Mouse (Mus musculus) heart, adult 18-20 months (tissue): ENCODE data around the gene Rftn1. TPM values are rescaled to one million over a fixed set of nuclear protein-coding genes. Genes with fewer than 3 reads are reported as not detected.
"Not testable (repeated sequence)": the region's sequence is repeated elsewhere in the genome, so short reads cannot be mapped to it uniquely, and the experiment has no call there.

Experiments used
- DNase-seq, 2 experiments: peaks; one replicate each; pipeline ENCODE4 v3.0.0; 2021 to 2022; ENCODE audit warnings: mixed read lengths in 1 of 2
- long read RNA-seq, 2 experiments: library from polyadenylated mRNA; stranded (forward); transcript quantifications; one replicate each; pipeline ENCODE4 v2.0.0; 2021
- total RNA-seq, 2 experiments: library from RNA; stranded (reverse); gene quantifications; 2 replicates each; pipeline ENCODE4 v1.2.3; 2021

Gene Rftn1
- 10 to 100 TPM; 52.1 to 53.3 TPM for total RNA-seq
- long read RNA-seq, experiment 1, full-length matches to known transcripts = 67 of 77 reads
- long read RNA-seq, experiment 1, partial matches to known transcripts = 4 of 77 reads
- long read RNA-seq, experiment 1, other reads (novel, unspliced or antisense) = 6 of 77 reads
- long read RNA-seq, experiment 2, full-length matches to known transcripts = 28 of 35 reads
- long read RNA-seq, experiment 2, partial matches to known transcripts = 4 of 35 reads
- long read RNA-seq, experiment 2, other reads (novel, unspliced or antisense) = 3 of 35 reads

DNA sequence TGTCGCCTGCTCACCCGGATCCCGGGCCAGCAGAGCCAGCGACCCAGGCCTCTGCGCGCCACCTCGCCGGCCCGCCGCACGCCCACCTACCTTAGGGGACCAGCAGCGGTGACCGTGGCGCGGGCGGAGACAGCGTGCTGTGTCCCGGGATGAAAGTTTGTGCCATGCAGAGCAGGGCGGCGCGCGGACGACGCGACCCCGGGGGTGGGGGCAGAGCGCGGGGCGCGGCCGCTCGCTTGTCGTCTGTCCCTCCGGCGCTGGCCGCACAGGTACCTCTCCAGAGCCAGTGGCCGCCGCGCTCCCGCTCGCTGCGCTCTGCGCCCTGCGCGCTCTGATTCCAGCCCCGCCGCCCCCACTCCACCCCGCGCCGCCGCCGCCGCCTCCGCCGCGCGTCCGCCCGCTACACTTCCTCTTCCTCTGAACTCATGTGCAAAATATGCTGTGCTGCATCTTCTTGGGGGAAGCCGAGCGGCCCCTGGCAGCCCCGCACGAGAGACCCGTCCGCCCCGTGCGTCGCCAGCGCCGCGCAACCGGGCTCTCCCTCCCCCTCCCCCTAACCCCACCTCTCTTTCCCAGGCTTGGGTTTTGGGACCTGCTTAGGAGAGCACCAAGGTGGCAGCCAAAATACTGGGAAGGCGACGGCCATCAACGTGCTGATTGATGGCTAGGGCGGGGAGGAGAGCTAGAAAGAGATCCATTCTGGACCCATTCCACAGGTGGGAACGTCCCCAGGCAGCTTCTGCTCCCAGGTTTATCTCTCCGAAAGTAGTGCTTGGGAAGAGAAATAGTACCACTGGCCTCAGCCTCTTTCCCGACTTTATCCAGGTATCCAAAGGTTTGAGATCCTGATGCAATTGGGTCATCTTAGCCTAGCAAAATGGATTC, at the start of gene Rftn1:
TSS of gene Rftn1 (minus strand) at position 544 of the 885 bp plus-strand sequence.
- peak; percentile 84 to 86 for DNase-seq

DNA sequence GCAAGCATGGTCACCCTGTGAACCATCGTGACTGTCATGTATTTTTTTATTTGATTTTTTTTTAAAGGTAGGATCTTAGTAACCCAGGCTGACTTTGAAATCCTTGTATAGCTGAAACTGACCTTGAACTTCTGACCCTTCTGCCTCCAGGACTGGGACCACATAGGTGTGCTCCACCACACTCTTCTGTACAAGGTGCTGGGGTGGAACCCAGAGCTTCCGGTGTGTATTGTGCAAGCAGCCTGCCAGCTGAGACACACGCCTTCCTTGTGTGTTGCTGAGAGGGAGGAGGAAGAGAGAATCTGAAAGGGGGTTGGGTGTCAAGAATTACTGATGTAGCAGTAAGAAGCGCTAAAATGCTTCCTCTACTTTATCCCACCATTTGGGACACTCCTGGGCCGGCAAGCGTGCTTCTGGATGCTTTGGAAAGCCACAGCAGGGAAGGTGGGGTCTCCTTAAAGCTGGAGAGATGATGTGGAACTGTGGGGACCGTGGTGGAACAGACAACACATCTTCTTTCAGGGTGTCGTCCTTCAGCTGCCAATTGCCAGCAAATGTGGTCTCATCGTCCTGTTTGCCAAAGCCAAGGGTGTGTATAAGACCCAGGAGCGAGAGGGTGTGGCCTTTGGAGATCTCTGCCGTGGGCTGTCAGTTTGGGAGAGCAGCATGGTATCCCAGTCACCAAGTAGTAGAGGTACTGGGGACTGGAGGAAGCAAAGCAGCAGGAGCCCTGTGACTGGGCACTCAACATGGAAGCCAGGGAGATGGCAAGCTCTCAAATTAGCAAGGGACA, 47.5 kb upstream of the Rftn1 start:
- DNase-seq = no peak

DNA sequence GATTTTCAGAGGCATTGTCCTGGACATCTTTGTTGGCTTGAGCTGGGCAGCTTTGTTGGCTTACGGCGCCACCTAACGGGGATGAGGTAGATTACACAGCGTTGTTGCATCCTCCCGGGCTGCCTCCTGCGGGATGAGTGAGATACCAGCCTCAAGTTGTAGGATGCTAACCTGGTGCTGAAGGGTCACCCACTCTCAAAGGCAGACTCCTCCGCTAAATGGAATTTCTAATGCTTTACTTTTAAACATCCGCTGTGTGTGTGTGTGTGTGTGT, 46.9 kb upstream of the Rftn1 start:
- peak; percentile 81 to 91 for DNase-seq

DNA sequence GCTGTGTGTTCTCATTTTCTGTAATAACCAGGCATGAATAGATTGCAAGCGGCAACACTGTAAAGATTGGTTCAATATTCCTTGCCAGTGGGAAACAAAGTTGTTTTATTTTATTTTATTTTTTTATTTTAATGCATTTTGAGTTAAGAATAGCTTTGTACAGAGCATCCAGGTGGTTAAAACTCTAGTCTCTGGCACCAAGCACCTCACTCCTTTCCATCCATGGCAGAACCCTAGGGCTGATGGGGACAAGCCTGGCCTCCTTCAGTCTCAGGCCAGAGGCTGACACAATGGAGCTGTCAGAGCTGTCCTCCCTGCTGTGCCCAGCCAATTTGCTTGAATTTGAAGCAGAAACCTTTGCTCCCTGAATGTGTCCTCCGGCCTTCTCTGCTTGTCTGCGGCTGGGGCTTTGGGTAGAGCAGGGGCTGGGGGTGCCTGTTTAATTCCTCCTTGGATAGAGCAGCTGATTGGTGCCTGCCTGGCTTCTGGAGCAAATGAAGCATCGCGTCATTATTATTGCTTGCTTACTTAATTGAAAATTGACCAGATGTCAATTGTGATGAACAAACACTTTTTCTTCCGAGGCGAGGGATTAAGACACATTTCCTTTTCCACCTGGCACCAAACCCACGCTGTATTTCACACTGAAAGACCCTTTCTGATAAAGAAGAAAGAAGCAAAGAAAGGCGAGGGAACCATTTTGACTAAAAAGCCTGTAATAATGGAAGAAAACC, 46.4 kb upstream of the Rftn1 start:
- peak in 1 of 2 experiments; percentile 20 for DNase-seq

DNA sequence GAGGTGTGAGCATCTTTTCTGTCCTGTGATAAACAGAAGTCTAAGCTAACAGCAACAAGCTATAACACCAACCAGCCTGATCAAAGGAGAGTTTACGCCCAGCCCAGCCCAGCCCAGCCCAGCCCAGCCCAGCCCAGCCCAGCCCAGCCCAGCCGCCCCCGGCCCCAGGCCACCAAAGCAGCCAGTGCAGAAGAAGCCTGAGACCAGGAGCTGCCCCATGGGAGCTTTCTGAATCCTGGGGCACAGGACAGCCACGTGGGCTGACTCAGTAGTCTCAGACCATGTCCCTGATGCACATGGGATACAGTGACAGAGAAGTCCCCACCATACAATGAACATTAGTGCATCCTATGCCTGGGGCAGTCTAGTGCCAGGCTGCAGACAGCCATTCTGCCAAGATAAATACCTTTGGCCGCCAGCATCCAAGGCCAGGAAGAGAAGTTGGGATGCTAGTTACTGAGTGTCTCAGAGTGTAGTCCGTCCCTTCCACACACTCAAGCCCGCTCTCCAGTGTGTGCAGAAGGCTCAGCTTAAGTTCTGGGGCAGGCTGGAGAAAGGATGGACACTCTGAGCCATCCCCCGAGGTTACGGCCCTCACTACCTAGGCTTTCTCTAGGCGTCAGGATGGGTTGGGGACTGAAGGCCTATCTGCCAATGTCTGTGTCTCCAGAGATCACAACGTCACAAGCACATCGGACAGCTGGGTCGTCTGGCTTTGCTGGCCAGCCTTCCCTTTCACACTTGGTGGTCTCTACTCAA, 45.6 kb upstream of the Rftn1 start:
- no peak for DNase-seq

DNA sequence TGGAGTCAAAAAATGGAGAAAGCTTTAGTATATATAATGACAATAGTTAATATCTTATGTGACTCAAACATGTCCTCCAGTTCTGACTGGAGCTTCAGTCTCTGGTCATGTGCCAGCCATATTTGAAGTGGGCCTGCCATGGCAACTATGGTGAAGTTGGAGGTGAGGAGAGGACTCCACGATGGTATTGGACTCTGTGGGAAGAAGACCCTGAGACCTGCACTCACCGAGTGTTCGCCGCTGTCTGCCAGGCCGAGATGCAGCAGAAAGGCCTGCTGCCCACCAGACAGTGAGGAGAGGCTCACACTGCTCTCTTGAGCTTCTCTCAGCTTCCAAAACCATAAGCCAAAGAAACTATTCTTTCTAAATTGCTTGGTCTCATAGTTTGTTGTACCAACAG, 43.5 kb upstream of the Rftn1 start:
- DNase-seq = no peak

DNA sequence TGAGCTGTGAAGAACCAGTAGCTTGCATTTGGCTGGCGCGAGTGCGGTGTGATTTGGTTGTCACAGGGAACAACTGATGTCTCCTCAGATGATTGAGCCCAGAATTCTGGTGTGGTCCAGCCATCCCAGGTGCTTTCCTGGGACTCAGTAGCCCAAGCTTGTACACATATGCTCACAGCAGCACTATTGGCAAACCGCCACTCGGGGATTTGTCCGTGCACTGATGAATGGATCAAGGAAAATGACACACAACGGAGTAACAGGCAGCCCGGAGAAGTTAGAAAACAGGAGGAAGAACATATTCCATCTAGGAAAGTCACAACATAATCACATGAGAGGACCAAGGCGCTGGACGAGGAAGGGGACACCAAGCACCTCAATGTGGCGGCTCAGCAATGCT, 42.3 kb upstream of the Rftn1 start:
- no peak for DNase-seq

DNA sequence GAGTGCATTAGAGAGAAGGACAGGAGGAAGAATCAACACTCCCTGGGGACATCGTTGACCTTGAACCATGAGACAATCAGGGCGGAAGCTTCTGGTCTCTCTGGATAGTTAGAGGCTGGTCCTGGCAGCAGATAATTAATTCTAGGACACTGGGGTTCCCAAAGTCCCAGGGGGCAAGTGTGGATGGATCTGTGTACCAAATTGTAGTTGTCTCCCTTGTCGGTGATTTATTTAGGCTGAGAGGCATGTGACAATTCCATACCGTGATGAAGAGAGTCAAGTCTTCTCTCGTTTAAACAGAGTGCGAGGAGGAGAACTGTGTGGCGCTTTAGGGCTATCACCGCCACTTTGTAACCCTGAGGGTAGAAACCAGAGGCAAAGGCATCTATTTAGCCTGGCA, 40.7 kb upstream of the Rftn1 start:
- DNase-seq = no peak

DNA sequence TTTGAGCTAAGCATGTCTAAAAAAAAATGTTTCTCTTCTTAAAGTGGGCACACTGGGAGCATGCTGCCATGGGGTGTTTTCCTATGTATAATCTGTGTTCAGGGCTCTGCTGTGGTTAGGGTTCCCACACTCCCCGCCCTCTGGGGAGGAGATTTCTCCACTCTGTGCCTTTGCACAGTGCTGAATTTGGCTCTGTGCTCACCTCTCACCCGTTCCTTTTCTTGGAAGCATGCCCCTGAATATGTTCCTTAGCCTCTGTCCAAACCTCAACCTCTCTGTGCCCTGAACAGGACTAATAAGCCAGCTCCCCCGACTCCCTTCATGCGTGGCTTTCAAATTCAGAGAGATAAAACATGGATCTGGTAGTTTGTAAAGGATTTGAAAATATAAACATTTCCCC, 39.1 kb upstream of the Rftn1 start:
- DNase-seq = no peak

DNA sequence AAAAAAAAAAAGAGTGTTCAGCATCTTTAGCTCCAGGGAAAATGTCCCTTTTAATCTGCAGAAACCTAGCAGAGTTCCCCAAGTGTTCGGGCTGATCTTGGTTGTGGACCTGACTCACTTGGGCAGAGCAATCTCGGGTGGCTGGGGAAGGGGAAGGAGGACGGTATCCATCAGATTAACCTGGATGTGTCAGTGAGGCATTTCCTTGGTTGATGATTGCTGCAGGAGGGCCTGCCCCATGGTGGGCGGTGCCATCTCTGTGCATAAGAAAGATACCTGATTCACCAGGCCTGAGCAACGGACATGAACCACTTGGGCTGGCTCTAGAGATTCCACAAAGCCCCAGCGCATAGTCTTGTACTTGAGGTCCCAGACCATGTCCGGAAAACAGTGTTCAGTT, 36.9 kb upstream of the Rftn1 start:
- no peak for DNase-seq

DNA sequence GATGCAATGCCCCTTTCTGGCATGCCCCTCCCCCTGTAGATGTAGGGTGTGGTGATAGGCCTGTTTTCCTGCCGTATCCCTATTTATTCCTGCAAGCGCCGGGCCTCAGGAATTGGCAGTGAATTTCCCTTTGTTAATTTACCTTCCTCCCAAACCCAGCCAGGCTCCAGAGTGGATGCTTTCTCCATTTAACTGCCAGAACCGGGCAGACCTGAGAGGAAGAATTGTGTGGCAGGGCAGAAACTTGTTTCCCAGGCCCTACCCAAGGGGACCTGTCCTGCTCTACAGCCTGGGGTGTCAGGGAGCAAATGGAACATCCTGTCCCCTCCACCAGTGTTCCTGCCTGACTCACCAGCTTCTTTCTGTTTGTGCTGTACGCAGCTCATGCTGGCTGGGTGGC, 34.2 kb upstream of the Rftn1 start:
- DNase-seq = peak in 1 of 2 experiments; percentile 51

DNA sequence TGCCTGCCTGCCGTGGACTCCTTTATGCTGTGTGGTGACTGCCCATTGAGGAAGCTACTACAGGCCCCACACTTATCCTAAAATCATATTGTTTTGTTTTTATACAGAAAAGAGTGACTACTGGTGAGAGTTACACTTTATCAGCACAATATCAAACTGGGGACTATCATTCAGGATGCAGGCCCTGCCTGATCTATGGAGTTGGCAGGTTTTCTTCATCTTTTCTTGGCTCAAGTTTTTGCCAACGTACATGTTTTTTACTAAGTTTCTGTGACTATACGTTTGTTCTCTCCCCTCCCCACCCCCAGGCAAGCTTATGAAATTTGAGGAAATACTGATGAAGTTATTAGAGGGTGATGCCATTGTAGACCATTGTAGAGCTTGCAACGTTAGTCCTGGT, 27.5 kb upstream of the Rftn1 start:
- DNase-seq = no peak

DNA sequence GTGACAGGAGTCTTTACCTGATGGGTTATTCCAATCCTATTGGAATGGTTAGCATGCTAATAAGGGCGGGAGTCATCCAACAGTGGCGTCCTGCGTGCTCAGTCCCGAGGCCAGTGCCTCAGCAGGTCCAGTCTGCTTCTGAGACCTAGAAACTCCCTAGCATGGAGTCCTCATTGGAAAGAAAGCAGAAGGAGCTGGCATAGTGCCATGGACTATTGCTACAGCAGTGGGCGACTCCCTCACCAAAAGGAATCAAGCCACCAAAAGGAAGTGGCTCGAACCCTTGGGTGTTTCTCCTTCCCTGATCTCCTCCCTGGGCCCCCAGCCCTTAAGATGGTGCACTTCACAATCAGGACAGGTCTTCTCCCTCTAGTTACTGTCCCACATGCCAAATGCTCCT, 24.6 kb upstream of the Rftn1 start:
- DNase-seq = no peak

DNA sequence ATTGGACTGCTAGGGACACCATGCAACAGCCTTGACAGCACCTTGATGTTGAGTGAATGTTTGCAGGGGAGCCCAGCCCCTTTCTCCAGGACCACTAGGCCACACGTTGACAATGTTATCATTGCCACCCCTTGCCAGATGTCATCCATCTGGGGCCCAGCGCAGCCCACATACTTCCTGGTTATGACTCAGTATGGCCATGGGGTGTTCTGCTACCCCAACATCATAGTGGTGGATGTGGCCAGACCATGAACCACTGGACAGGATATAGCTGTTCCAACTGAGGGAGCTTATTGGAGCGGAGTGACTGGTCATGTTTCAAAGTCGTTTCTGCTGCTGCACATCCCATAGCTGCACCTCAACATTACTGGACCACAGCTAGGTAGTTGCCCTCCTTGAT, 22.6 kb upstream of the Rftn1 start:
- no peak for DNase-seq

DNA sequence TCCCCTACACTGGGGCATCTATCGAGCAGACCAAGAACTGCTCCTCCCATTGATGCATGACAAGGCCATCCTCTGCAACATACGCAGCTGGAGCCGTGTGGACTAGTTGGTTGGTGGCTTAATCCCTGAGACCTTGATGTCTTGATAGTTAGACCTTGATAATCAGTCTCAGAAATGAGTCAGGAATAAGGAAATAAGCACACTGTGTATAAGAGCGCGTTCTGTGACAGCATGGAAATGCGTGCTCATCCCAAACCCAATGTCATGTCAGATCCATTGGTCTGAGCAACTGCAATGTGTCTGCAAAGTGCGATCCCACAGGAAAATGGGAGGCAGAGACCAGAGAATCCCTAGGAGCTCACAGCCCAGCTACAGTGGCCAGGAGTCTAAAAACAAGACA, 21.3 kb upstream of the Rftn1 start:
- DNase-seq = no peak

DNA sequence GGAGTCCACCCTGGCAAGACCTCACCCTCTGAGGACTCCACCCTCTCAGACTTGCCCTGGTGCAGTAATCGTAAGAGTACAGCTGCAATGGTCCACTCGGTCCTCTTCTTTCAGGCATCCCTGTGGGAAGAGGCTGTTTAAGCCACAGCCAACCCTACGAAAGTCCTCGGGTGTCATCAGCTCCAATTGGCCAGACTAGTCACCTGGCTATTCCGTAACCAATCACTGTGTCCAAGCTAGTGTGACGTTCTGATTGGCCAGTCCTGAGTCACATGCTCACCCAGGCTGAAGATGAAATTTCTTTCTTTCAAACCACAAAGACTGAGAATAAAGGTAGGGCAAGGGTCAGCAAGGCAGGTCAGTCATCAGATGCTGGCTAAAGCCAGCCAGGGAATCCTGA, 19.4 kb upstream of the Rftn1 start:
- DNase-seq = no peak

DNA sequence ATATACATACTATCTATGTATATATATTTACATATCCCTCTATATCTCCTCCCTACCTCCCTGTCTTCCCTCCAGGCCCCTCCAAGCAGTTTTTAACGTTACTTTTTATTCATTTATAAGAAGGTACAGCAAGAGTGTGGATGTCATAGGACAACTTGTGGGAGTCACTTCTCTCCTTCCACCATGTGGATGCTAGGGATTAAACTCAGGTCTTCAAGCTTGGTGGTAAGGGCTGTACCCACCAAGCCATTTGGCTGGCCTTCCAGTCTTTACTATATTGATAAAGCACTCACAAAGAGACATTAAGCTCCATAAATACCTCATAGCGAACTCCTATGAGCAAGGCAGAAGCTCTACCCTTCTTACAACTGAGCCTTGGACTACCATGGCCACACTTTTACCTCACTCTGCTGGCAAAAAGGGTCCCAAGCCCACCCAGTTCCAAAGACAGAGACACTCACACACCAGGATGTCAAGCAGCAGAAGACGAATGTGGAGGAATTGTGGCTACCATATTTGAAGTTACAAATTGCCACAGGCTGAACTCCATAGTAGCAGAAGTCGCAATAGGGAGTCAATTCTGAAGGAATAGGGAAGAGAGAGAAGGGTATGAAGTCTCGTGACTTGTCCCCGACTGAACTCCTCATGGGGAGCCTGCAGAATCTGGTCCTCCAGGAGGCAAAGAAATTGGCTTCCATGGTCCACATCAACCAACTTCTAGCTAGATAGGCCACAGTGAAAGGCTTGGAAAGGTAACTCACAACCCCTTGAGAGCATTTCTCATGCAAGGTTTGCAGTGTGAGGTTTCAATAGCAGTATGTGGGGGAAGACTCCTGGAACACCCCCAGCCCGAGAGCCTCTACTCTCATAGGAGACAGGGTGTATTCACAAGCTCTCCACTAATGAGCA, 17.9 kb upstream of the Rftn1 start:
- no peak for DNase-seq

DNA sequence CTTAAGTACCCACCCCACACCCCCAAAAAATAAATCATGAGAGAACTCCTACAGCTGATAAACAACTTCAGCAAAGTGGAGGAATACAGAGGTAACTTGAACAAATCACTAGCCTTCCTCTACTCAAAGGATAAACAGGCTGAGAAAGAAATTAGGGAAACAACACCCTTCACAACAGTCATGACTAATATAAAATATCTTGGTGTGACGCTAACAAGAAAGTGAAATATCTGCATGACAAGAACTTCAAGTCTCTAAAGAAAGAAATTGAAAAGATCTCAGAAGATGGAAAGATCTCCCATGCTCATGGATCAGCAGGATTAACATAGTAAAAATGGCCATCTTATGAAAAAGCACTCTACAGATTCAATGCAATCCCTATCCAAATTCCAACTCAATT, 15.8 kb upstream of the Rftn1 start:
- DNase-seq = not testable (repeated sequence)

DNA sequence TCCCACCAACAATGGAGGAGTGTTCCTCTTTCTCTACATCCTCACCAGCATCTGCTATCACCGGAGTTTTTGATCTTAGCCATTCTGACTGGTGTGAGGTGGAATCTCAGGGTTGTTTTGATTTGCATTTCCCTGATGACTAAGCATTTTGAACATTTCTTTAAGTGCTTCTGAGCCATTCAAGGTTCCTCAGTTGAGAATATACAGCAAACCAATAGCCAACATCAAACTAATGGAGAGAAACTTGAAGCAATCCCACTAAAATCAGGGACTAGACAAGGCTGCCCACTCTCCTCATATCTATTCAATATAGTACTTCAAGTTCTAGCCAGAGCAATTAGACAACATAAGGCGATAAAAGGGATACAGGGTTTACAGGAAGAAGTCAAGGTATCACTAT, 15.4 kb upstream of the Rftn1 start:
- DNase-seq = not testable (repeated sequence)

DNA sequence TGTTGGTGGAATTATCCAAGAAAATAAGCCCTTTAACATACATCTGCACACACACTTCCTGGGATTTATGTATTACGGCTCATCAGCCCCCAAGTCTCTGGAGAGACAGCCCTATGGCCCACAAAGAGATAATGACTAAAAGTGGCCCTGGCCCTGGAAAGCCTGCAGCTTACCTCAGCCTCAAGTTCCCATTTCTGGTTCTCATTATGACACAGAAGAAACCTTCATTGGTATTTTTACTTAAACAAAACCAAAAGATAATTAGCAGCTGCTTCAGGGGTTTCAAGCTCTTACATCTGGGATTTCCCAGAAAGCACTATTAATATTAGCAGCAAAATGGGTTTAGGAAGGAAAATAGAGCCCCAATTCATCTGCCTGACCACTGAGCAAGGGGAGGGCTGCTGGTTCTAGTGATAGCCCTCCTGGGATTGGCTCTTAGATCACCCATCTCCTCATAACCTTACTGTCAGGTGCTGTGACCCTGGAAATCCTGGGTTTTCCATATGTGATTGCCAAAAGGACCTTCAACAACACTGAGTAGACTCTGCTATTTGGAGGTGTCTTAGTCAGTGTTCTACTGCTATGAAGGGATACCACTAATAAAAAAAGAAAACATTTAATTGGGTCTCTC, 14.8 kb upstream of the Rftn1 start:
- no peak for DNase-seq
